Mouse (Mus musculus): ENCODE measurements around the gene Gm9573. TPM values are rescaled to one million over a fixed set of nuclear protein-coding genes. Genes with fewer than 3 reads are reported as not detected.
A peak's percentile ranks its signal among the peaks of the same experiment; 100 is the strongest.

Gene Gm9573
- not detected in 2 replicates for polyA plus RNA-seq (2015; fragmentation: Nextera tagmentation; extraction: Ambion mirVana)

- H3K27ac ChIP-seq (ENCODE audit: low read length): no peak within 1 kb of the TSS
- no peaks in the 10 kb centered on the region for H3K9me3 ChIP-seq (ENCODE audit: low read length)
- no peak within 1 kb of the TSS for H3K4me2 ChIP-seq (replicated peaks; ENCODE audit: low read depth, low read length)
- ATAC-seq (ENCODE audit: low FRiP score, low TSS enrichment): no peak
- H3K27me3 ChIP-seq (ENCODE audit: insufficient read depth, low read length): no peaks in the 10 kb centered on the region
- no peak within 1 kb of the TSS for H3K9ac ChIP-seq (replicated peaks; ENCODE audit: low read length)
- WGBS: 80% methylated on average over 7 of the region's 7 CpGs
- no peaks in the 10 kb centered on the region for H3K36me3 ChIP-seq (ENCODE audit: insufficient read depth, low read length)
- H3K4me1 ChIP-seq (ENCODE audit: insufficient read depth, low read length): no peaks in the 10 kb centered on the region
- H3K4me3 ChIP-seq (ENCODE audit: low read length): no peak within 1 kb of the TSS
Measured at GRCm38 (mm10) chr17:35626537-35626936, at the start of gene Gm9573. Gm9573 (minus strand) TSS chr17:35626637.

DNA sequence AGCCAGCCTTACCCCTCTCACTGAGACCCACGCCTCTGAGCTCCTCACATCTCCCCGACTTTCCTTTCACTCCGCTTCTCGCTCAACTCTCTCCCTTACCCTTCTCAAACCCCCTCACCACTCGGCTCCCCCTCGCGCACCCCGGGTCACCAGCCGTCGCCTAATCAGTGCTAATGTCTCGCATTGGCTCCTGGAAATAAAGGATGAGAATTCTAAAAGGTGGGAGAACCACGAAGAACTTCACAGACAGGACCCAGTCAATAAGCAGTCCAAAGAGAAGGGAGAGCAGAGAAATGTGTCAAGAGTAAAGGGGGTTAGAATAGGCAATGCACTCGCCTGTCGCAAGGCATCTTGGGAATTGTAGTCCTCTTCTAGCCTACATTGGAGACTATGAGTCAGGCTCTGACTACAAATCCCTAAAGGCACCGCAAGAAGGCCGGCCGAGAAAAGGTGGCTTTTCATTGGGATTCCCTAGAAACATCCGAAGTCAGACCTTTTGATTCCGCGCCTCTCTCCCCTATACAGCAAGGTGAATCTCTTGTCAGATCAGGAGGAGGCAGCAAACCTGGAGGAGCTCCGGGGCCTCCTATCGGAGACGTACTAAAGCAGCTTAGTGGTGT is 47.1 kb upstream of the Gm9573 start, which contains the start of gene Gtf2h4:
TSS of gene Gtf2h4 (minus strand) at position 324 of the 620 bp plus-strand sequence.
- Histone ChIP-seq H3K4me2 (replicated peaks; ENCODE audit: low read depth, low read length) (peak within 1 kb of the TSS; percentile 68), H3K4me1 (ENCODE audit: insufficient read depth, low read length) (peaks cover 8% of the 10 kb centered on the region), H3K9ac (replicated peaks; ENCODE audit: low read length) (peak within 1 kb of the TSS; percentile 90), H3K9me3 (ENCODE audit: low read length) (no peaks in the 10 kb centered on the region), H3K36me3 (ENCODE audit: insufficient read depth, low read length) (0 out of 2 replicates have a peak, but pooled peaks cover 13% of the 10 kb centered on the region), H3K27me3 (ENCODE audit: insufficient read depth, low read length) (no peaks in the 10 kb centered on the region), H3K27ac (ENCODE audit: low read length) (no peak within 1 kb of the TSS), H3K4me3 (ENCODE audit: low read length) (peak within 1 kb of the TSS; percentile 87)
- WGBS: under 1% methylated on average over 23 of the region's 23 CpGs
- peak; percentile 98 for ATAC-seq (ENCODE audit: low FRiP score, low TSS enrichment)

- ATAC-seq (ENCODE audit: low FRiP score, low TSS enrichment): no peak
- Histone ChIP-seq H3K27me3 (ENCODE audit: insufficient read depth, low read length) (no peaks in the 10 kb centered on the region), H3K36me3 (ENCODE audit: insufficient read depth, low read length) (0 out of 2 replicates have a peak, but pooled peaks cover 13% of the 10 kb centered on the region), H3K9ac (replicated peaks; ENCODE audit: low read length) (peak overlapping the region; percentile 90; the same call in 1 of the 2 replicates), H3K4me1 (ENCODE audit: insufficient read depth, low read length) (peaks cover 14% of the 10 kb centered on the region), H3K4me3 (ENCODE audit: low read length) (no peak overlapping the region), H3K9me3 (ENCODE audit: low read length) (no peaks in the 10 kb centered on the region), H3K27ac (ENCODE audit: low read length) (no peak overlapping the region), H3K4me2 (replicated peaks; ENCODE audit: low read depth, low read length) (peak overlapping the region; percentile 68)
- 86% methylated on average over 6 of the region's 6 CpGs for WGBS
Measured at GRCm38 (mm10) chr17:35672527-35672926, 46.1 kb upstream of the Gm9573 start.

- Histone ChIP-seq H3K27ac (ENCODE audit: low read length) (no peak overlapping the region), H3K4me3 (ENCODE audit: low read length) (no peak overlapping the region), H3K9me3 (ENCODE audit: low read length) (no peaks in the 10 kb centered on the region), H3K27me3 (ENCODE audit: insufficient read depth, low read length) (no peaks in the 10 kb centered on the region), H3K9ac (replicated peaks; ENCODE audit: low read length) (no peak overlapping the region), H3K4me1 (ENCODE audit: insufficient read depth, low read length) (peaks cover 16% of the 10 kb centered on the region), H3K36me3 (ENCODE audit: insufficient read depth, low read length) (0 out of 2 replicates have a peak, but pooled peaks cover 13% of the 10 kb centered on the region), H3K4me2 (replicated peaks; ENCODE audit: low read depth, low read length) (no peak overlapping the region)
- ATAC-seq (ENCODE audit: low FRiP score, low TSS enrichment): no peak
- 93% methylated on average over 6 of the region's 6 CpGs for WGBS
Measured at GRCm38 (mm10) chr17:35671846-35672245, 45.4 kb upstream of the Gm9573 start.

DNA sequence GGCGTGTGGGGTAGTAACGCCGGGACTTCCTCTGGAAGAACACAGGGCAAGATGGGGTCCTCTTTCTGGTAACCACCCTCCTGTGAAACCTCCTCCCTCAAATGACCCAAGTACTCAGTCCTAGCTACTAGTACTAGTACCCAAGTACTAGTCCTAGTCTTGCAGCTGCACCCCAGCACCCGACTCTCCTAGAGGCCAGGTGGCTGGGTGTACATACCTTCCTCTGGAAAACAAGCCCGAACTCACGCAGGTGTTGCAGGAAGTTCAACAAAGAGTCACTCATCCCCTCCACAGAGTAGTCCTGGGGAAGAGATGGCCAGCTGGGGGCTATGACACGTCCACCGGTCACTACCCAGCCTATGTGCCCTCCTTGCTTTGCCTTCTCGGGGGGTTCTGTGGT is 43.3 kb upstream of the Gm9573 start:
- Histone ChIP-seq H3K4me3 (ENCODE audit: low read length) (no peak overlapping the region), H3K9me3 (ENCODE audit: low read length) (no peaks in the 10 kb centered on the region), H3K27ac (ENCODE audit: low read length) (no peak overlapping the region), H3K4me1 (ENCODE audit: insufficient read depth, low read length) (peaks cover 21% of the 10 kb centered on the region), H3K9ac (replicated peaks; ENCODE audit: low read length) (no peak overlapping the region), H3K4me2 (replicated peaks; ENCODE audit: low read depth, low read length) (no peak overlapping the region), H3K27me3 (ENCODE audit: insufficient read depth, low read length) (no peaks in the 10 kb centered on the region), H3K36me3 (ENCODE audit: insufficient read depth, low read length) (peaks cover 13% of the 10 kb centered on the region; the same call in 1 of the 2 replicates)
- no peak for ATAC-seq (ENCODE audit: low FRiP score, low TSS enrichment)
- WGBS: 89% methylated on average over 9 of the region's 9 CpGs

DNA sequence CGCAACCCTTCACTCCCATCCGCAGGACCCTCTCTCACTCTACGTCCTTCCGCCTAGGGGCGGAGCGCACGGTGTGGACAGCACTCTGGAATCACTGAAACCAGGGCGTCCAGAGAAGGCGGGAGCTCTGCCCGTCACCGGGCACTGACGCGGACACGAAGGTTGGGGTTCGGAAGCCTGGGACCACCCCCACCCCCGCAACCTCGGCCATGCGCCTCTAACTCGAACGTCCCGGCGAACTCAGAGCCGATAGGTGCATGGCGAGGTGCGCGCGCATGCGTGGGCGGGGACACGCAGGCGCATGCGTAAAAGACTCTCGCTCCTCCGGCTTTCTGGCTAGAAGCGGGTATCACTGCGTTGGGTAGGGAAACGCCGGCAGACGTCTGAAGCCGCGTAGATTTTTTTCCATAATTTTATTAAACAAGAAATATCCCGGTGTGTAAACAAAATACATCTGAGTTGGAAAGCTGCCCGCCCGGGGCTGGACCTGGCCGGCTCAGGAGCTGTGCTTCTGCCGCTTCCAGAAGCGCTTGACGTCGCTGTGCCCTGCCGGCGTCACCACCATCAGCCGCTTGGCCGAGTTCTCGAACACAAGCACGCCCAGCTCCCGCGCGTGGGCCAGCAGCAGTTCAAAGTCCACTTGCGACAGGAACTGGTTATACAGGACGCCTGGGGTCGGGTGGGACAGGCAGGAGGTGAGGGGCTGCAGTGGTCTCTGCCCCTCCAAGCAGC is 41.1 kb upstream of the Gm9573 start, which contains the start of gene Vars2:
TSS of gene Vars2 (minus strand) at position 259 of the 732 bp plus-strand sequence.
- peak within 1 kb of the TSS; percentile 92 for H3K4me2 ChIP-seq (replicated peaks; ENCODE audit: low read depth, low read length)
- ATAC-seq (ENCODE audit: low FRiP score, low TSS enrichment): peak; percentile 87
- H3K9ac ChIP-seq (replicated peaks; ENCODE audit: low read length): peak within 1 kb of the TSS; percentile 89
- no peaks in the 10 kb centered on the region for H3K27me3 ChIP-seq (ENCODE audit: insufficient read depth, low read length)
- peaks cover 14% of the 10 kb centered on the region for H3K4me1 ChIP-seq (ENCODE audit: insufficient read depth, low read length)
- H3K36me3 ChIP-seq (ENCODE audit: insufficient read depth, low read length): peaks cover 26% of the 10 kb centered on the region
- no peaks in the 10 kb centered on the region for H3K9me3 ChIP-seq (ENCODE audit: low read length)
- peak within 1 kb of the TSS; percentile 85 for H3K27ac ChIP-seq (ENCODE audit: low read length)
- under 1% methylated on average over 61 of the region's 61 CpGs for WGBS
- H3K4me3 ChIP-seq (ENCODE audit: low read length): peak within 1 kb of the TSS; percentile 80

DNA sequence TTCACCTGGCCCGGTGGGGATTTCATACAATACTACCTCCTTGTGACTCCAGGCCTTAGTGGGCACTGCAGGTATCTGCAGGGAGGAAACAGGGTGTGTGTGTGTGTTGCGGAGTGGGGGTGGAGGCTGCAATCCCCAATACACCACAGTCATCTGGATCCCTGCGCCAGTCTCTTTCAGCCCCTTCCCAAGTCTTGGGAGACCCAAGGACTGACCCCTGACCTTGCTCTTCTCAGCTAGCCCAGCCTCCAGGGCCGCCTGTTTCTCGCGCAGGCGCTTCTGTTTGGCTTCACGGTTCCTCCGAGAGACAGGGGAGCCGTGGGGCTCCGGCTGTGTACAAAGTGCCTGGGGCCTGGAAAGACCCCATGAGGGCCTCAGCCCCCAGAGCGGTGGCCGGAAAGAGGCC is 40.4 kb upstream of the Gm9573 start:
- H3K4me3 ChIP-seq (ENCODE audit: low read length): peak overlapping the region; percentile 80
- H3K9me3 ChIP-seq (ENCODE audit: low read length): no peaks in the 10 kb centered on the region
- H3K9ac ChIP-seq (replicated peaks; ENCODE audit: low read length): peak overlapping the region; percentile 89
- WGBS: 5% methylated on average over 13 of the region's 13 CpGs
- peak overlapping the region; percentile 85 for H3K27ac ChIP-seq (ENCODE audit: low read length)
- H3K4me1 ChIP-seq (ENCODE audit: insufficient read depth, low read length): peaks cover 13% of the 10 kb centered on the region
- peak; percentile 55 for ATAC-seq (ENCODE audit: low FRiP score, low TSS enrichment)
- peaks cover 26% of the 10 kb centered on the region for H3K36me3 ChIP-seq (ENCODE audit: insufficient read depth, low read length)
- peak overlapping the region; percentile 92 for H3K4me2 ChIP-seq (replicated peaks; ENCODE audit: low read depth, low read length)
- no peaks in the 10 kb centered on the region for H3K27me3 ChIP-seq (ENCODE audit: insufficient read depth, low read length)

DNA sequence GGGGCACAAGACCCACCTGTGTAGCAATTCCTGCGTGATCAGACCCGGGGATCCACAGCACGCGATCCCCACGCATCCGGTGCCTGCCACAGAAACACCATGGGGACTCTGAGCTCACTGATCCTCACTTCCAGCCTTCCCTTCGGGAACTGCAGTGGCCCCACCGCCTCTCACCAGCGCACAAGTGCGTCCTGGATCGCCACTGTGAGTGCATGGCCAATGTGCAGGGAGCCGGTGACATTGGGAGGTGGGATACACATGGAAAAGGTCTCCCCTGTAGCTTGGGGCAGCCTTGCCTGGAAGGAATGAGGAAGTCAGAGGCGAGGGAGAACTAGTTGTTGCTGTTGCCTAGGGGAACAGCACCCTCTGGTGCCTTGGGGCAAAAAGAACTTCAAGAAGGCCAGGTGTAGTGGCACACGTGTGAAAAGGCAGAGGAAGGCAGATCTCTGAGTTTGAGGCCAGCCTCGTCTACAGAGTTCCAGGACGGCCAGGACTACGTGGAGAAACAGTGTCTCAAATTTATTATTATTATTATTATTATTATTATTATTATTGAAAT is 39.6 kb upstream of the Gm9573 start:
- Histone ChIP-seq H3K9me3 (ENCODE audit: low read length) (no peaks in the 10 kb centered on the region), H3K4me3 (ENCODE audit: low read length) (no peak overlapping the region), H3K27me3 (ENCODE audit: insufficient read depth, low read length) (no peaks in the 10 kb centered on the region), H3K36me3 (ENCODE audit: insufficient read depth, low read length) (peaks cover 32% of the 10 kb centered on the region), H3K4me1 (ENCODE audit: insufficient read depth, low read length) (peaks cover 13% of the 10 kb centered on the region), H3K27ac (ENCODE audit: low read length) (no peak overlapping the region), H3K9ac (replicated peaks; ENCODE audit: low read length) (peak overlapping the region; percentile 14), H3K4me2 (replicated peaks; ENCODE audit: low read depth, low read length) (no peak overlapping the region)
- no peak; the same call in 1 of the 2 replicates for ATAC-seq (ENCODE audit: low FRiP score, low TSS enrichment)
- 78% methylated on average over 17 of the region's 17 CpGs for WGBS

DNA sequence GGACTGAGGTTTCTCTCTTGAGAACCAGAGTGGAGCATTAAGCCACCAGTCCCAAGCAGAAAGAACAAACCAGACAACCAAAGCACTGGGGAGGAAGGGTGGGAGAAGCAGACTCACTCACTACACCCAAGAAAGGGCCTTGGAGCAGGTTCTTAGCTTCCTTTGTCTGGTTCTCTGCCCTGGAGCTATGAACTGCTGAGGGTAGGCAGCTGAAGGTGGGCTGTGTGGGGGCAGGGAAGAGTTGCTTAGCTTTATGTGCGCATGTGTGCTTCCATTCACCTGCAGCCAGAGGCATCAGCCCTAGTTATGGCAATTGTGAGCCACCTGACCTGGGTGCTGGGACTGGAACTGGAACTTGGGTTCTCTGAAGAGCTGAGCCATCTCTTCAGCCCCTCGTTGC is 26.6 kb upstream of the Gm9573 start:
- H3K4me2 ChIP-seq (replicated peaks; ENCODE audit: low read depth, low read length): no peak overlapping the region

More for the DNA sequence above, 26.6 kb upstream of the Gm9573 start:
- Histone ChIP-seq H3K9me3 (ENCODE audit: low read length) (no peaks in the 10 kb centered on the region), H3K4me1 (ENCODE audit: insufficient read depth, low read length) (peaks cover 25% of the 10 kb centered on the region; the same call in 1 of the 2 replicates), H3K4me3 (ENCODE audit: low read length) (no peak overlapping the region), H3K27ac (ENCODE audit: low read length) (peak overlapping the region; percentile 13), H3K27me3 (ENCODE audit: insufficient read depth, low read length) (no peaks in the 10 kb centered on the region), H3K36me3 (ENCODE audit: insufficient read depth, low read length) (peaks cover 28% of the 10 kb centered on the region), H3K9ac (replicated peaks; ENCODE audit: low read length) (no peak overlapping the region)
- ATAC-seq (ENCODE audit: low FRiP score, low TSS enrichment): no peak
- WGBS: 78% methylated on average over 2 of the region's 2 CpGs

Data from kidney, embryonic 16.5 days (tissue).